Mouse (Mus musculus) adrenal gland, postnatal 10 days (tissue): Measurements from ENCODE around the gene Elp4. TPM values are rescaled to one million over a fixed set of nuclear protein-coding genes. Genes with fewer than 3 reads are reported as not detected.

Source experiments
- DNase-seq: peaks from one replicate; pipeline ENCODE4 v3.0.0; 2021; ENCODE audit warnings: mixed read lengths
- total RNA-seq, 2 experiments: library from RNA; stranded (reverse); gene quantifications; 2 replicates each; pipeline ENCODE4 v1.2.3; 2021

The Elp4 gene
- total RNA-seq, 2 experiments from 2014 or later = 18.0 to 21.2 TPM

- DNase-seq = no peak
Observed at GRCm38 (mm10) chr2:105669881-105670730, 234.3 kb downstream of the Elp4 start.

- no peak for DNase-seq
Observed at GRCm38 (mm10) chr2:105669371-105669861, 234.9 kb downstream of the Elp4 start.

DNA sequence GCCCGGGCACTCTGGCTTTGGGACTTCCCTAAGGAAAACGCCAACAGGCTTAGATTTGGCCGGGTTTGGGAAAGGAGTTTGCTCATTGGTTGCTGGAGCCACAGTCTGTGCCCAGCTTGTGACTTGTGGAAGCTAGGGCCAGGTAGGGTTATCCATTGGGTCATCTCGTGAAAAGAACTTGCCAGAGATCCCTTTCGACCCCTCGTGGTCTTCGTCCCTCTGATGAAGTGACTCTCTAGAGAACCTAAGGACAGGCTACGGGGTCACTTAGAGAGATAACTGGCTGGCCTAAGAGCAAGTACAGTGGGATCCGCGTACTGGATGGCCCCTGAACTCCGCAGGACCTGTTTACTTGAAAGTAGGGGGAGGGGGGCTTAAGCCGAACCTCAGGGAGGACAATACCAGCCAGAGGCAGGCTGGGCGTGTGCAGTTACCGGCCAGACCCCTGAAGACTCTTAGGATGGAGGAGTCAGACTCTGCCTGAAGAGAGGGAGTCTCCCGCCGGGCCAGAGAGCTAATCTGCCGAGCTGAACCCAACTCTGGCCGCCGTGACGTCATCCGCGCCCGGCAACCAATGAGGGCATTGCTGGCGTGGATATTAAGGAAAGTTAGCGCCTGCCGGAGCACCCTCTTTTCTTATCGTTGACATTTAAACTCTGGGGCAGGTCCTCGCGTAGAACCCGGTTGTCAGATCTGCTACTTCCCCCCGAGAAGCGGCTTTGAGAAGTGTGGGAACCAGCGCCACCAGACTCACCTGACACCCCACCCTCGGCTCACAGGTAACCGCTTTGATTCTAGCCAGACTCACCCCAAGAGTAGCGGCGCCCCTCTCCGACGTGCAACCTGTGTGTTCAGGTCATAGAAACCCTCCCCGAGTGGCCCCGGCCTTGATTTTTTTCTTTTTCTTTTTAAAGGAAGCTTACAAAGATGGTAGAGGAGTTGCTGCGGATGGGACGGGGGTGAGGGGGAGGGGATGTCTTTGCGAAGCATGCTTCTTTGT is 235.8 kb downstream of the Elp4 start, which contains the start of gene Pax6:
Gene Pax6, plus strand, starts transcription at position 630 of the 1,000 bp plus-strand sequence.
- no peak for DNase-seq

GRCm38 (mm10) chr2:105667626-105667950 is 236.8 kb downstream of the Elp4 start:
- DNase-seq = no peak

GRCm38 (mm10) chr2:105666763-105667625 is 237.4 kb downstream of the Elp4 start:
- DNase-seq = no peak

DNA sequence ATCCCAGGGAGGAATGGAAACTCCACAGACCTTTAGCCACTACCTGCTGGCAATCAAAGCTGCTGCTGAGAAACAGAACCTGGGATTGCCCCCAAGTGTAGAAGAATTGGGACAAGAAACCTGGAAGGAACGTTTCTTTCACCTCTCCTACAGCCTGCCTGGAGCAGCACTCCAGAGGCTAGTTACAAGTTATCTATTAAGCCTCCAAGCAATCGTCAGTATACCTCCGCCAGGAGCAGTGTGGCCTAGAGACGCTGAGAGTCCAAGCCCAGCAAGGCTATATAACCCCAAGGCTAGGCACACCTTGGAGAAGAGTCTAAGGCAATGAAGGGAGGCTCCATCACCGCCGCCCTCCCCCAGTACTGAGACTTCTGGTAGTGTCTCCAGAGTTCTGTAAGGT is 238.0 kb downstream of the Elp4 start:
- no peak for DNase-seq

DNA sequence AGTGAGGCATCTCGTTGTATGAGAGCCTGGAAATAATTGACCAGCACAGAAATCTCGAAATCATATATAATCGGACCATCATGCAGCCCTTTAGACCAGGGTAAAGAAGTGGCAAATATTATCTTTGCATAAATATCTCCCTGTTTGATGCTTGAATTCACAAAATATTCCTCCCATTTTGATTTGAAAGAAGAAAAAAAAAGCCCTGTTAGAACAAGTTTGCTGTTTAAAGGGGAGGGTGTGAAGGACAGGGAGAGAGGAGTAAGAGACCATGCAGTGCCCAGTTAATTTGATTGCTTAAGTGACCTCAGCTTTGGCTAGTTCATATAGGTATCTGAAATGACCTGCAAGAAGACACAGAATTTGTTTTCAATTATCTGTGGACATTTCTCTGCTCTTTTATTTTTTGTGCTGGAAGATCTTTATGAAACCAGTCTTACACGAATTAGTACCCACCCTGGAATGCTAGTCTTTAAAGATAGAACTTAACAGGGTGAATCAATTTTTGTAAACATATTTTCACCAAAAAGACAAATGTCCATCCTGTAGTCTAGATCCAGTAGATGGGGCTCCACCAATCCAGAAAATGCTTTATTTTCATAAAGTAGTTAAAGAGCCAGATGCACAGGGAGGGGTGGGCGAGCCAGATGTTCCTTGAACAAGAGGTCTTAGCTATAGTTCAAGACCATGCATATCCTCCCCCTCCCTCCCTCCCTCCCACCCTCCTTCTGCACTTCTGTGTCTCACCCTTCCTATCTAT is 238.7 kb downstream of the Elp4 start:
- DNase-seq = no peak

GRCm38 (mm10) chr2:105664996-105665395 is 239.4 kb downstream of the Elp4 start:
- no peak for DNase-seq

DNA sequence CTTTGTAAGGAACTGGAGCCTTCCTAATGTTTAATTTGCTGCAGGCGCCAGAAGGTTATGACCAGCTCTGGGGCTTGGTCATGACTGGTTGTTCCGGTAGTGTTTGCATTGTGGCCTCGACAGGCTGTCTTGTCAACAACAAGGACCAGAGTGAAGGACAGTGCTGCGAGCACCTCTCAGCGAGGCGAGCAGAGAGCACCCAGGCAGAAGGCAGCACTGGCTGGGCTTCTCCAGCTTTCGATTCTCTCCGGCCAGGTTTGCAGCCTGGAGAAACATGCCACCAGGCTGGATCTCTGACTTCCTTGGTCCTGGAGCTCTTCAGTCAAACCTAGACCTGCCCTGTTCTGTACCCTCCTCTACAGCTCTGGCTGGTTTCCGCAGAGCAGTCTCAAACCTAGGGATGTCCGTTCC is 241.3 kb downstream of the Elp4 start:
- DNase-seq = no peak

DNA sequence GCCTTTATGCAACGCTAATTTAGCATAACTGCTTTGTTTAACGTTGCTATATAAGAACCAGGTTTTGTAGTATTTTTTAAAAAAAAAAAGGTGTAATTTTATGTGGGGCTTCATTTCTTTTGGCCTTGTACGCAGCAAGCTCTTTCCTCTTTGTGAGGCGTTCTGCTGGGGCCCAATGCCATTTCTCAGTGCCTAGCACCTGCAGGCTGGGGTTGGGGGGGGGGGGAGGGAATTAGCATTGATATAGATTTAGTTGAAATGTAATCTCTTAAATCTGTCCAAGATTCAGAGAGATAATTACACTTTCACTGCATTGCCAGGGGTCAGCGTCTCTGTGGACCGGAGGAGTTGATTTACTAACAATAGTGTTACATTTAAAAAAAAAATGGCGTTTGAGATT is 241.8 kb downstream of the Elp4 start:
- no peak for DNase-seq

DNA sequence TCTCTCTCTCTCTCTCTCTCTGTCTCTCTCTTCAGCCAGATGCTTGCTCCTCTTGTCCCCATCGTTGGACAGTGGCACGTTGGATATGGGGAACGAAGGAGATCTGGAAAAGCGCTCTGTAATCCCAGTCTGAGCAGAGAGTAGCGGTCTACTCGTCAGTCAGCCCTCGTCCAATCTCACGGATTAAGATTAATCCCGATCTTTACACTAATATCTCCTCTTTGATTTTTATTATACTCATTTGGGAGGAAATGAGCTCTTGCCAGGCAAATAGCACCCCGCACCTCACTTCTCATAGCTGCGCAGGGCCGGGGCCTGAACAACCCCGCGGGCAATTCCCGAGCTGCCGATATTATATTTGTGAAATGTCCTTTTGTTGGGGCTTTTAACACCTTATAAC is 242.2 kb downstream of the Elp4 start:
- DNase-seq = no peak

DNA sequence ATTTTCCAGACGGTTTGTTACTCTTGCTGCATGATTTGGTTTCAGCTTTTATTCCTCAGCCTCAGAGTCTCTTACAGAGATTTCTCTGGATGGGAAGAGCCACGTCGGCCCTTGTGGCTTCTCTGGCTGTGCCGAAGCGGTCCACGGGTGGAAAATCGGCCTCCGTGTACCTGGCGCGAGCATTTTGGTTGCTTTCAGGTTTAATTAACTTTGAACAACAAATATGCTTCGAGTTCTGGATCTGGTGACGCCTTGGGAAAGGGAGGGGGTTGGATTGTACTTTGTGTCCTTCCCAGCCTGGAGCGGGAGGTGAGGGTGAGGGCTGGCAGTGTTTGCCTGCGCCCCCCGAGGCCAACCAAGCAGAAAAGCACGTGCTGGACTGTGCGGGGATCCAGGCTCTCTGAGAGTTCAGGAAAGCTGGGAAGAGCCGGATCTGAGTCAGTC is 242.7 kb downstream of the Elp4 start:
- DNase-seq = no peak

DNA sequence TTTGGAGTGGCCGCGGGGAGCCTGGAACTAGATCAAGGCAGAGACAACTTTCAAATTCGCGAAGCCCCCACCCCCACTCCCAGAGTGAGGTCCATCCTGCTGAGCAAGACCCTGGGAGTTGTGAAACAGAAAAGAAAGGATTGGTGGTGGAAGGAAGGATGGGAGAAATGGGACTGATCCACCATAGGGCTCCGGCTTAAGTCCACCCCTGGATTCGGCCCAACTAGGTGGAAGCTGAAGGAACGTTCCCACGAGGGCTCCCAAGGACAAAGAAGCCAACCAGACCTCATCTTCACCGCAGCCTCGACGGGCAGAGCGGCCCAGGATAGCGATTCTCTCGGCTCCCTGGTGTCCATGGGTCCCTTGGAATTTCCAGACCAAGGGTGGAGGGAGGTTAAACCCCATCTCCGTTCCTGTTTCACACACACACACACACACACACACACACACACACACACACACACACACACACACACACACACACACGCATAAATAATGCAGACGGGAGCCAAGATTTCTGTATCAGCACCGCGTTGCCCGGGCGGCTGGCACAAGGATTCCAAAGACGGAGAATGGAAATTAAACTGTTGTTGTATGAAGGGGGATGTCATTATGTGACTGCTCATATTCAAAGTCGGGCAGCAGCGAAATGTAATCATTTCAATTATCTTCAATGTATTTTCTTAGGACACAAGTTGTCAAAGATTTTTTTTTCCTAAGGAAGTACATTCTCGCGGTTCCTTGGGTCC is 243.3 kb downstream of the Elp4 start:
- DNase-seq = no peak

- DNase-seq = no peak
Observed at GRCm38 (mm10) chr2:105659926-105660873, 244.2 kb downstream of the Elp4 start.

GRCm38 (mm10) chr2:105659350-105659749 is 245.0 kb downstream of the Elp4 start:
- DNase-seq = no peak

GRCm38 (mm10) chr2:105656456-105656855 is 247.9 kb downstream of the Elp4 start:
- no peak for DNase-seq
